32 mouse cellular contexts compared by ENCODE assay signal in genomic region chr4:86580591-86580990, GRCm38 (mm10). TPM values are rescaled to one million over a fixed set of nuclear protein-coding genes. Genes with fewer than 3 reads are reported as not detected.
"Had no signal": no experiment of that assay in that cellular context is flagged by ENCODE, and none has a peak within 500 bp of the region (broad histone marks: within the 10 kb centered on the region; RNA-seq: fewer than 3 reads in every experiment).

No protein-coding gene starts in this region.

- H3K9me3 ChIP-seq: heart, embryonic 10.5 days; heart, embryonic 12.5 days; hindbrain, embryonic 10.5 days; hindbrain, embryonic 12.5 days; limb, embryonic 10.5 days; limb, embryonic 12.5 days had no signal

- DNase-seq: gastrocnemius, postnatal 10 days; gastrocnemius, postnatal 25 days; heart, postnatal 10 days; heart, postnatal 4 days; kidney, adult 11 months; kidney, postnatal 10 days; kidney, postnatal 25 days; kidney, postnatal 4 days; liver had no signal

- H3K9ac ChIP-seq: heart, embryonic 12.5 days; hindbrain, embryonic 12.5 days; hindbrain, embryonic 14.5 days; limb, embryonic 12.5 days had no signal

- H3K27ac ChIP-seq: heart, embryonic 10.5 days; hindbrain, embryonic 10.5 days; hindbrain, embryonic 12.5 days; hindbrain, embryonic 14.5 days; layer of hippocampus, adult 2 months; left cerebral cortex, adult 2 months; limb, embryonic 10.5 days; limb, embryonic 12.5 days had no signal

- H3K4me2 ChIP-seq: heart, embryonic 12.5 days; hindbrain, embryonic 12.5 days; hindbrain, embryonic 14.5 days; limb, embryonic 12.5 days; liver, embryonic 11.5 days had no signal

- ATAC-seq: hindbrain, embryonic 16.5 days; inflammation-experienced regulatory T-cells, adult 6 months; intestine, embryonic 16.5 days had no signal

- H3K4me3 ChIP-seq: heart, embryonic 10.5 days; heart, embryonic 12.5 days; hindbrain, embryonic 10.5 days; hindbrain, embryonic 12.5 days; layer of hippocampus, adult 2 months; left cerebral cortex, adult 2 months; limb, embryonic 10.5 days; limb, embryonic 12.5 days had no signal

- H3K27me3 ChIP-seq: heart, embryonic 12.5 days; hindbrain, embryonic 12.5 days; limb, embryonic 12.5 days had no signal

RNA-seq across cellular contexts. Expression of gene Saxo1, which starts 22.5 kb away (rescaled TPM):
- total RNA-seq: gastrocnemius, adult 18-20 months; gastrocnemius, postnatal 10 days; gastrocnemius, postnatal 25 days; granulocyte monocyte progenitor cell, adult 5-6 weeks; heart, adult 18-20 months; heart, adult 8-10 months; heart, postnatal 10 days; heart, postnatal 25 days; heart, postnatal 4 days; layer of hippocampus, adult 2 months; layer of hippocampus, postnatal 10 days; layer of hippocampus, postnatal 25 days; left cerebral cortex, adult 2 months; left cerebral cortex, postnatal 14 days; left cerebral cortex, postnatal 36 days had no signal
- polyA plus RNA-seq: heart, embryonic 10.5 days; heart, embryonic 12.5 days; heart, embryonic 16.5 days; hindbrain, embryonic 10.5 days; hindbrain, embryonic 12.5 days; hindbrain, embryonic 14.5 days; hindbrain, embryonic 16.5 days; inflammation-experienced regulatory T-cells, adult 6 months; intestine, embryonic 16.5 days; limb, embryonic 10.5 days; liver, embryonic 11.5 days had no signal
